Mouse (Mus musculus) kidney, postnatal 10 days (tissue): ENCODE data around the gene Stra6.

Experiments
- DNase-seq: peaks from one replicate; pipeline ENCODE4 v3.0.0; 2021; ENCODE audit warnings: mixed read lengths

Gene Stra6

GRCm38 (mm10) chr9:58135921-58136321 is 72.3 kb downstream of the Stra6 start:
- no peak for DNase-seq

GRCm38 (mm10) chr9:58139947-58140346 is 76.4 kb downstream of the Stra6 start:
- DNase-seq: peak; percentile 43

- DNase-seq: peak; percentile 76
Observed at GRCm38 (mm10) chr9:58143419-58143818, 79.8 kb downstream of the Stra6 start.

GRCm38 (mm10) chr9:58144664-58145063 is 81.1 kb downstream of the Stra6 start:
- DNase-seq: no peak

GRCm38 (mm10) chr9:58145417-58145816 is 81.8 kb downstream of the Stra6 start:
- DNase-seq: no peak

- DNase-seq: no peak
Observed at GRCm38 (mm10) chr9:58148806-58149205, 85.2 kb downstream of the Stra6 start.

GRCm38 (mm10) chr9:58150733-58151361 is 87.3 kb downstream of the Stra6 start:
- DNase-seq: peak; percentile 44

GRCm38 (mm10) chr9:58153095-58153494 is 89.5 kb downstream of the Stra6 start:
- DNase-seq: no peak

GRCm38 (mm10) chr9:58155366-58155765 is 91.8 kb downstream of the Stra6 start:
- peak; percentile 94 for DNase-seq

GRCm38 (mm10) chr9:58156819-58157560 is 93.4 kb downstream of the Stra6 start:
- DNase-seq: no peak

GRCm38 (mm10) chr9:58157838-58158237 is 94.2 kb downstream of the Stra6 start:
- DNase-seq: peak; percentile 29

GRCm38 (mm10) chr9:58158541-58159311 is 95.1 kb downstream of the Stra6 start:
- DNase-seq: peak; percentile 69

- DNase-seq: no peak
Observed at GRCm38 (mm10) chr9:58159855-58160254, 96.3 kb downstream of the Stra6 start.

- no peak for DNase-seq
Observed at GRCm38 (mm10) chr9:58160315-58160714, 96.7 kb downstream of the Stra6 start.

GRCm38 (mm10) chr9:58162173-58162572 is 98.6 kb downstream of the Stra6 start:
- DNase-seq: no peak

- DNase-seq: no peak
Observed at GRCm38 (mm10) chr9:58163146-58163545, 99.6 kb downstream of the Stra6 start.

- DNase-seq: no peak
Observed at GRCm38 (mm10) chr9:58165779-58166178, 102.2 kb downstream of the Stra6 start.

- no peak for DNase-seq
Observed at GRCm38 (mm10) chr9:58168880-58169279, 105.3 kb downstream of the Stra6 start.

GRCm38 (mm10) chr9:58169426-58169825 is 105.8 kb downstream of the Stra6 start:
- DNase-seq: no peak

- no peak for DNase-seq
Observed at GRCm38 (mm10) chr9:58172863-58173262, 109.3 kb downstream of the Stra6 start.

GRCm38 (mm10) chr9:58174818-58175251 is 111.2 kb downstream of the Stra6 start:
- DNase-seq: no peak

- DNase-seq: peak; percentile 31
Observed at GRCm38 (mm10) chr9:58175745-58176487, 112.3 kb downstream of the Stra6 start.

GRCm38 (mm10) chr9:58177165-58177564 is 113.6 kb downstream of the Stra6 start:
- no peak for DNase-seq
